Mouse (Mus musculus) right cerebral cortex, postnatal 14 days (tissue): ENCODE measurements around the gene Gm49383.
"Not testable (repeated sequence)": the region's sequence is repeated elsewhere in the genome, so short reads cannot be mapped to it uniquely, and the experiment has no call there.

Experiments
- DNase-seq: peaks from one replicate; pipeline ENCODE4 v3.0.0; 2022

Gm49383 gene

DNA sequence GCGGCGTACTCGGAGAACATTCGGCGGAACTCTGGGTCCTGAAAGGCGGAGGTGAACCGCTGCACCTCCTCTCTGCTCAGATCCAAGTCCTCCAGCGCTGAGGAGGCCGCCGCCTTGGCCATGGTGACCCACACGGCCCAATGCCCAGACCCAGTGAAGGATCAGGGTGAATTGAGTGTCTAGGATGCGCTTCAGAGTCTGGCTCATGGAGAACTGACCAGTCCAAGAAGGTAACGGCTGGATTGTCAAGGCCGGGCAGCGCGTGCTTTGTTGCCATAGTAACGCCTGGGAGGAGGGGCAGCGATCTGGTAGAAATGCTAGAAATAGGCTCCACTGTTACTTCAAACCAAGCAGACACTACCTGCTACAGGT, 1.2 kb upstream of the Gm49383 start, which contains the start of gene Dnaaf2:
Dnaaf2 (minus strand) TSS at position 266 of the 372 bp plus-strand sequence.
- DNase-seq: peak; percentile 68

DNA sequence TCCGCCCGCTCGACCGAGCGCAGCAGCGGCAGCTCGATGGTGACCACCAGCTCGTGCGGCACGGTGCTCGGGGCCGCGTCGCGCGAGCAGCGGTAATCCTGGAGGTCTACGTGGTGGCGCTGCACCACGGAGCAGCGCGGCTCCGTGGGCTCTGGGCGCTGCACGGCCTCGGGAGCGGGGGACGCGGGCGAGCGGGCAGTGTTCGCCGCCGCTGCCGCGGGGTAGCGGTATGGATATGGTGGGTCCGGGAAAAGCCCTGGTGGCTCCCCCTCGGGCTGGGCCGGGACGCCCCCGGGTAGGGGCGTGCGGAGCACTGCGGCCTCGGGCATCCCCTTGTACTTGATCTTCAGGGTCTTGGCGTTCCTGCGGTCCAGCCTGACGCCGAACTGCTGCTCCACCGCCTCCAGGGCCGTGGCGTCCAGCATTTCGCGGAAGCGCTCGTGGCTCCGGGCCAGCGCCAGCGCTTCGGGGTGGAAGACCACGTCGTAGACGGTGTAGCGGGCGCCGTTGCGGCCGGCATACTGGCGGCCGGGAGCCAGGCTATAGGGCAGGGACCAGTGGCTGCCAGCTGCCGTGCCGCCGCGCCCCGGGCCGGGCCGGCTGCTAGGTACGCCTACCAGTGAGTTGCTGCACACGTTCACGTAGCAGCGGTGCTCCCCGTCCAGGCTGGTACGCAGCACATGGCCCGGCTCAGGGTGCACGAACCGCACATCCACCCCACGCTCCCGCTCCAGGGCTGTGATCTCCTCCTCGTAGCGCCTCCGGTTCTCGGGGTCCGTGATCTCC, 667 bp upstream of the Gm49383 start:
- peak; percentile 59 for DNase-seq

DNA sequence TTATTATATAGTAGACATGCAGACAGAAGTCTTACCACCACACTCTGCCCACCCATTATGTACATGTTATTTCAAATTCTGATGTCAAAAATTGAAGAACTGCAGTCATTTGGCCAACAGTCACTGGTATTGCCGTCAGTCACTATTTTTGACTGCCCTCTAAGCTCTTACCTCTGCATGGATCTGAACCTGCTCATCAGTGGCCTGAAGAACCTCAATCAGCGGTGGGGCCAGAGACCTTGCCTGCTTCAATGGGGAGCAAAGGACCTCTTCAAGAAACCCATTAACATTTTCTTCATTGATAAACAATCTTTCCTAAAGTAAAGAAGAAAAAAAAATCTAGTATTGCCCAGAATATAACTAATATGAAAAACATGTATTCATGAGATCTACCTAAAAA, 4.3 kb downstream of the Gm49383 start:
- DNase-seq: no peak

GRCm38 (mm10) chr12:69191396-69191795, 5.5 kb downstream of the Gm49383 start:
- DNase-seq: no peak

DNA sequence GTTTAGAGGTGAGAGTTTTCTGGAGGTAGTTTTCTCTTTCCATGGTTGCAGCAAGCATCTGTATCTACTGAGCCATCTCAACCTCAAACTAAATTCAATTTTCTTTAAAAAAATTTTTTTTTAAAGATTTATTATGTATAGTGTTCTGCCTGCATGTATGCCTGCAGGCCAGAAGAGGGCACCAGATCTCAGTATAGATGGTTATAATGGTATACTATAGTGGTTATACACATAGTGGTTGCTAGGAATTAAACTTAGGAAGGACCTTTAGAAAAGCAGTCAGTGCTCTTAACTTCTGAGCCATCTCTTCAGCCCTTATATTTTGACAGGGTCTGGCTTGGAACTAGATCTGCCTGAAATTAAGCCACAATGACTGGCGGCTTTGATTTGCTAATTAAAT, 6.4 kb downstream of the Gm49383 start:
- DNase-seq: no peak

DNA sequence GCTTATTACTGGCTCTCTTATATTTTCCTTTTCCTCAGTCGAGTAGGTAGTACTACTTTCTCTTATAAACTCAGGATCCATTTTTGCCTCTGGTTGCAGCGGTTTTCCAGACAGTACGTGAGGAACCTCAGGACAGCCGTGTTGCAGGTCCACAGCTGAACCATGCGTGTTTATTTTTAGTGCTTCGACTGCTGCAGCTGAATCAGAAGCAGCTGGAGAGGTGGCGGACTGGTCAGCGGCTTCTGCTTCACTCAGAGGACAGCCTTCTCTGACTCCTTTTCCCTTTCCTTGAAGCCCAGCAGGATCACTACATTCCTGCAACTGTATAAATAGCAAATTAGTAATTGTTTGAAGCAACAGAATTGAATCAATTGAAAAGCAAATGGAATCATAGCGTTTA, 6.8 kb downstream of the Gm49383 start:
- DNase-seq: no peak

DNA sequence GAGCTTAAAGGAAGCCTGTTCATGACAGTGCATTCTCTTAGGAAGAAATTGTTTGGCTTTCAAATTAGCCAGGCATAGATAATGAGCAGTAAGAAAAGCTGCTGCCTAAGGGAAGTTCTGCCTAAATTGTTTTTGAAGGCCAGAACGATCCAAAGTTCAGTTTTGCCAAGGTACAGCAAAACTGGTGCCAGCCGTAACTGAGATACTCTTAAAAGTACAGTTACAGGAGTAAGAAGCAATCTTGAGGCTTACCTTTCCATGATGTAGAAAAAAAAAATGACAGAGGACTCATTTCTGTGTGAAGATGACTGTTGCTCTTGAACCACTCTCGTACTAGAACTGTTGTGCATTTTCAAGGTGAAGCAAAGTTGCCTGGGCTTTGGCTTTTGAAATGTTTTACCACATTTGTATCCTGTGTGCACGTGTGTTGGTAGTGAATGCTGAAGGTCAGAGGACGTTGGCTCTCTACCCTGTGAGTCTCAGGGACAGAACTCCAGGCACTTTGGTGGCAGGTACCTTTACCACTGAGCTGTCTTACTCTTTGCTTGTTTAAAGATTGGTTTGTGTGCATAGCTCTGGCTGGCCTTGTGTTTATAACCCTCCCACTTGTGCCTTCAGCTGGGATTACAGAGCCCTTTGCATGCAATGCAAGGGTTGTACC, 10.0 kb downstream of the Gm49383 start:
- no peak for DNase-seq

DNA sequence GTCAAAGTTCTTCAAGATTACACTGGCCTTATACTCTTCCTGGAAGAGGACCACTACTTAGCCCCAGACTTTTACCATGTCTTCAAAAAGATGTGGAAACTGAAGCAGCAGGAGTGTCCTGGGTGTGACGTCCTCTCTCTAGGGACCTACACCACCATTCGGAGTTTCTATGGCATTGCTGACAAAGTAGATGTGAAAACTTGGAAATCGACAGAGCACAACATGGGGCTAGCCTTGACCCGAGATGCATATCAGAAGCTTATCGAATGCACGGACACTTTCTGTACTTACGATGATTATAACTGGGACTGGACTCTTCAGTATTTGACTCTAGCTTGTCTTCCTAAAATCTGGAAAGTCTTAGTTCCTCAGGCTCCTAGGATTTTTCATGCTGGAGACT, 11.5 kb downstream of the Gm49383 start:
- no peak for DNase-seq

DNA sequence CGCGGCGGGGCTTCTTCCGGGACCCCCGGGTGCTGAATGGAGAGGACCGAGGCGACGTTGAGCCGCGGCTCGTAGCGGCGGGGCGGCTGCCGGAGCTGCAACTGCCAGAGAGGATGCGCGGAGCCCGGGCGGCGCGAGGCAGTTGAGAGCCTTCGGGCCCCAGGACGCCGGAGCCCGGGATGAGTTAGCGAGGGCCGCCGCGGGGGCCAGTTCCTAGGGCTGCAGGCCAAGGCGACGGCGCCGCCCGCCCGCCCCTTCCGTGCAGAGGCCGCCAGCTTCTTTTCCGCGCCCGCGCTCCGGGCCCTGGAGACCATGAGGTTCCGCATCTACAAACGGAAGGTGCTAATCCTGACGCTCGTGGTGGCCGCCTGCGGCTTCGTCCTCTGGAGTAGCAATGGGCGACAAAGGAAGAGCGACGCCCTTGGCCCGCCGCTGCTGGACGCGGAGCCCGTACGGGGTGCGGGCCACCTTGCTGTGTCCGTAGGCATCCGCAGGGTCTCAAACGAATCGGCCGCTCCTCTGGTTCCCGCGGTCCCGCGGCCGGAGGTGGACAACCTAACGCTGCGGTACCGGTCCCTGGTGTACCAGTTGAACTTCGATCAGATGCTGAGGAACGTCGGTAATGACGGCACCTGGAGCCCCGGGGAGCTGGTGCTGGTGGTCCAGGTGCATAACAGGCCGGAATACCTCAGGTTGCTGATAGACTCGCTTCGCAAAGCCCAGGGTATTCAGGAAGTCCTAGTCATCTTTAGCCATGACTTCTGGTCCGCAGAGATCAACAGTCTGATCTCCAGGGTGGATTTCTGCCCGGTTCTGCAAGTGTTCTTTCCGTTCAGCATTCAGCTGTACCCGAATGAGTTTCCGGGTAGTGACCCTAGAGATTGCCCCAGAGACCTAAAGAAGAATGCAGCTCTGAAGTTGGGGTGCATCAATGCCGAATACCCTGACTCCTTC, 12.3 kb downstream of the Gm49383 start:
- DNase-seq: peak; percentile 62

GRCm38 (mm10) chr12:69183583-69184308, 13.2 kb downstream of the Gm49383 start, which contains the start of the genes Rpl36al and Mgat2:
Gene Rpl36al, minus strand, starts transcription at chr12:69184083.
Gene Mgat2, plus strand, starts transcription at chr12:69184157.
- peak; percentile 100 for DNase-seq

DNA sequence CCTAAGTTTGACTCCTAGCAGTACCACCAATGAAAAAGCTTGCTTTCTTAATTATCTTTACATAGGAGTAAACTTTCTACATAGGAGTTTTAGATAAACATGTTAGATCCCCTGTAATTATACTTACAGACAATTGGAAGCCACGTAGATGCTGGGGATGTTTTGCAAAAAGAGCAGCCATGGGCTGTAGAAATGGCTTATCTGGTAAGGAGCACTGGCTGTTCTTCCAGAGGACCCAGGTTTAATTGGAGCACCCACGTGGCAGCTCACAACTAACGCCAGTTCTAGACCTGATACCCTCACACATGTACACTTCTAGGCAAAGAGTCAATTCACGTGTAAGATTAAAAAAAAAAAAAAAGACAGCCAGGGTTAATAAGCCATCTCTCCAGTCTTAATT, 15.1 kb downstream of the Gm49383 start:
- DNase-seq: no peak

DNA sequence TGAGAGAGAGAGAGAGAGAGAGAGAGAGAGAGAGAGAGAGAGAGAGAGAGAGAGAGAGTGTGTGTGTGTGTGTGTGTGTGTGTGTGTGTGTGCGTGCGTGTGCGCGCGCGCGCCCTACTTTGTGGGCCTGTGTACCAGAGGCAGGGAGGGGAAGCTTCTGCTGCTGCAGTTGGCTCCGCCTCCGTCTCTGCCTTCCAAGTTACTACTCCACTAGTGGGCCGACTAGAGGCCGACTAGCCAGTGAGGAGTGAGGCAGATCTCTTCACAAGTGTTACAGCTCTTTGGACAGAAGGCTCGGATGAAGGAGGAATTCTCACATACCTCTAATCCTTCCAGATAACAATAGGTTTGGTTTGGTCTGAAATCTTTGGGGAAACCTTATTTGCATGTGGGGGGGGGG, 17.5 kb downstream of the Gm49383 start:
- DNase-seq: no peak

DNA sequence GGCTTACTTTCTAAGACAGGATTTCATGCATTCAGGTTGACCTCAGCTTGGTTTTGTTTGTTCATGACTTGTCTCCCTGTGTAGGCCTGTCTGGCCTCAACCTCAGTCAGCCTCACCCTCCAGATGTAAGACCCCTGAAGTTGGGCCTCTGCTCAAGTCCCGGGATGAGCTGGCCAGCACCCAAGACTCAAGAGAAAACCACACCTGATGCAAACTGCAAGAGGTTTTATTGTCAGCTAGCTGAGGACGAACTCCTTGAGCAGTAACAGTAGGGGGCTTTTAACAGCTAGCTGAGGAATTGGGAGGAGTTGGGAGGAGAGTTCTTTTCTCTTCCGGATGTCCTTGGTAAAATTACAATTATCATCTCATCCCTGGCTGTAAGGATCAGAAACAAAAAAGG, 19.4 kb downstream of the Gm49383 start:
- DNase-seq: no peak

GRCm38 (mm10) chr12:69175975-69176374, 20.9 kb downstream of the Gm49383 start:
- DNase-seq: no peak

DNA sequence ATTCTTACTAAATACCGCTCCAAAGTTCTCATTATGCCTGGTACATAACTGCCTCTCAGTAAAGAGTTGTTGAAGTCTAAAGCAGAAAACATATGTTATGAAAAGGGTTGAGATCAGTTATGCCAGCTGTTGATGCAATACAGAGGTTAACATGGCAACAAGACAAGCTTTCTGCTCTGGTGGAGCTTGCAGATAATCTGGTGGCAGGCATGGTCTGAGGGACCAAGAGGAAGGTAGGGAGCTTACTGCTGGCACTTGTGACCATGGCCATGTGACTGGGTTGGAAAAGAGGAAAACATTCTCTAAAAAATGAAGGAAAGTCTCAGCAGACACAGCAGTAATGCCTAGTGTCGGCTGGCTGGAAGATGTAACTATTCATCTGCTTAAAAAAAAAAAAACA, 25.6 kb downstream of the Gm49383 start:
- DNase-seq: no peak

DNA sequence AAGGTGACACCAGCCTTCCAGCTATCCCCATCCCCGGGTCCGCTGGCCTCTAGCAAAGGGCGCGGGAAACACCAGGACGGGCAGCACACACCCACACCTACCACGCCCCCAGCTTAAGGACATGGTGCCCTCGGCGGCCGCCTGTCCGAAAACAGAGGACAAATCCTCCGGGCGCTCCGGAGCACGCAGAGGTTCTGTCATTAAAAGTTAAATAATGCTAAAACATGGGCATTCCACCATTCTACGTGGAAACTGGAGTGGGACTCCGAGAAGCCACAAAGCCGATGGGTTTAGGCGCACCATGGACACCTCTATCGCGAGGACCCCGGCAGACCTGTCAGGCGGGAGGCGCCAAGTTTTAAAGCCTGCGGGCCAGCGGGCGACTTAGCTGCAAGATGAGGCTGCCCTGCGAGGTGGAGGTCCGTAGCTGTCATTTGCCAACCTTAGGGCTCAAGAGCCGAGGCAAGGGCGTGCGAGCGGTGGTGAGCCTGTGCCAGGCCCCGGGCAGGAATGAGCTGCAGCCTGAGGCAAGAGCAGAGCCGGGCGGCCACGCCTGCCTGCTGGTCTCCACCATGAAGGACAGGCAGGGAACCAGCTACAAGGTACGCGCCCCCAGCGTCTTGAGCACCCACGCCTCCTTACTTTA, 28.3 kb downstream of the Gm49383 start, which contains the start of gene Lrr1:
Lrr1 (plus strand) TSS at position 354 of the 646 bp plus-strand sequence.
- peak; percentile 82 for DNase-seq

DNA sequence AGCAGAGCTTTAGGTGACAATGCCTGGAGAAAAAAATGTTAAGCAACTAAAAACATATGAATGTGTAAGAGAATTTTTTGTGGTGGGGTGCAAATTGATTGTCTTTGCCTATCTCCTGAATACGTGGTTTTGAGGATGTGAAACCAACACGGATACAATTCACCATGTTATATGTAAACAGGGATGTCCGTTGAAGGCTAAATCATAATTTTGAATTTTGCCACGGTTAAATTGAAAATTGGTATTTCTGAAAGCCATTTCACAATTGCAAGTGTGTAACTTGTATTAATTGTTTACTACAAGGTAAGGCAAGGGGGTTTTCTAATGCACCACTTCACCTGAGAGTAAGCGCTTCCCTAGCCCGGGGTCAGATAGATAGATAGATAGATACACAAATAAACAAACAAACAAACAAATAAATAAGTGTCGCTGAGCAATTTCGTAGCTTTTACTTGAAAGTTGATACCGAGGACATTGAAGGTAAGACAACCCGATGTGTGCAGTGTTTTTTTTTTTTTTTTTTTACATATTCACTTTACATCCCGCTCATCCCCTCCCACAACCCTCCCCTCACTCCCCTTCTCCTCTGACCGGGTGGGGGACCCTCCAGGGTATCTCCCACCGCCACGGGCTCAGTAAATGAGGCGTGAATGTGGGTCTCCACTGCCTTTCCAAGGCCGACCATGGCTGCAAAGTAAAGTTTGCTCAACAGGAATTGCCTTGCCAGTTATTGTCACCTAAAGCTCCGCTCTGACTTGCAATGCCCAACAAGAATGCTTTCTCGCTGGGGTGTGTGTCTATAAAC, 29.0 kb downstream of the Gm49383 start:
- DNase-seq: no peak

DNA sequence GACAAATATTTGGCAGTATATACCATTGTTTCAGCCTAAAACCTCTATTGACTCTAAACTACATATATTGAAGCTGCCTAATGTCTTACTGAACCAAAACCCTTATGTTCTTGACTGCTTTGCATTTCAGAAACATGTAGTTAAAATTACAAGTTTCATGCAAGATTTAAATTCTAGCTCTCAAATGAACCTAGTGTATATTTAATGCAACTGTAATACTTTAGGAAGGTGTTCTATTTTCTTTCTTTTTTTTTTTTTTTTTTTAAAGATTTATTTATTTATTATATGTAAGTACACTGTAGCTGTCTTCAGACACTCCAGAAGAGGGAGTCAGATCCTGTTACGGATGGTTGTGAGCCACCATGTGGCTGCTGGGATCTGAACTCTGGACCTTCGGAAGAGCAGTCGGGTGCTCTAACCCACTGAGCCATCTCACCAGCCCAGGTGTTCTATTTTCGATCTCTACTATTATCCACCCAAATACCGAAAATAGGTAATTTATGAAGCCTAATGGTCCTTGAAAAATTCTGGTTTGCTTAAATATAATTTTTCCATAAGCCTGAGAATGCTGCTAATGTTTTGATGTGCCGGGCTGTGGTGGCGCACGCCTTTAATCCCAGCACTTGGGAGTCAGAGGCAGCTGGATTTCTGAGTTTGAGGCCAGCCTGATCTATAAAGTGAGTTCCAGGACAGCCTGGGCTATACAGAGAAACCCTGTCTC, 29.9 kb downstream of the Gm49383 start:
- DNase-seq: not testable (repeated sequence)

GRCm38 (mm10) chr12:69164904-69165303, 32.0 kb downstream of the Gm49383 start:
- DNase-seq: no peak

DNA sequence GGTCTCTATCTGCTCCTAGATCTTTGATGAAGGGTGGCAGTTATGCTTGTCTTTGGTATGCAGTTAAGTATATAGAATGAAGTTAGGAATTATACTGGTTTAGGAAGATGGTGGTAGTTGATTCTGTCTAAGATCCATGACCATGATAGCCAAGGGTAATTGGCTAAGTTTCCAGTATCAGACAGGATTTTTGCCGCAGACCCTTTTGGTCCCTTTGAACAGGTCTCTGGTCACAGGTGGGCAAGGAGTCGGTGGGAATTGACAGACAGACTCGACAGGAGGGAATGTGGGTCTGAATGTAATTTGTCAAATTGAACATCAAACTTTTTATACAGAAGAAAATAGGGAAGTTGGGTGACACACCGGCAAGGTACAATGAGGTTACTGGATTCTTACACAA, 33.3 kb downstream of the Gm49383 start:
- DNase-seq: not testable (repeated sequence)
